Mouse (Mus musculus) forebrain, postnatal 0 days (tissue): ENCODE data around the gene Cdip1. TPM values are rescaled to one million over a fixed set of nuclear protein-coding genes. Genes with fewer than 3 reads are reported as not detected.

Source experiments
- ATAC-seq: fragments of 200-750 bp; cut with Nextera tagmentation; 2 replicates; pipeline ENCODE4 v1.8.0; 2017; ENCODE audit warnings: mild to moderate bottlenecking, moderate library complexity
- DNase-seq: peaks from one replicate; pipeline ENCODE4 v3.0.0-alpha.2; 2015
- H3K27ac ChIP-seq: fragments of 300-500 bp; sonication (generic); 2 replicates; pipeline ENCODE4 v1.5.1; 2014; ENCODE audit warnings: low read depth, mild to moderate bottlenecking, antibody characterized with exemption, low read length, moderate library complexity, mixed read lengths
- H3K27me3 ChIP-seq: fragments of 300-500 bp; sonication (generic); 2 replicates; pipeline ENCODE4 v1.6.1; 2014; ENCODE audit warnings: mild to moderate bottlenecking, low read length, mixed read lengths; ENCODE audit not compliant: insufficient read depth
- H3K36me3 ChIP-seq: fragments of 300-500 bp; sonication (generic); 2 replicates; pipeline ENCODE4 v1.6.1; 2014; ENCODE audit warnings: mild to moderate bottlenecking, moderate library complexity; ENCODE audit not compliant: insufficient read depth
- H3K4me1 ChIP-seq: fragments of 300-500 bp; sonication (generic); 2 replicates; pipeline ENCODE4 v1.6.1; 2014; ENCODE audit warnings: antibody characterized with exemption; ENCODE audit not compliant: insufficient read depth
- H3K4me2 ChIP-seq: fragments of 300-500 bp; sonication (generic); 2 replicates; pipeline ENCODE4 v1.6.1; 2014; ENCODE audit warnings: low read depth, mild to moderate bottlenecking, moderate library complexity
- H3K4me3 ChIP-seq: fragments of 300-500 bp; sonication (generic); 2 replicates; pipeline ENCODE4 v1.5.1; 2014; ENCODE audit warnings: low read depth, low read length, mixed read lengths
- H3K9ac ChIP-seq: fragments of 300-500 bp; sonication (generic); 2 replicates; pipeline ENCODE4 v1.6.1; 2014; ENCODE audit warnings: mild to moderate bottlenecking
- H3K9me3 ChIP-seq: fragments of 300-500 bp; sonication (generic); 2 replicates; pipeline ENCODE4 v1.6.1; 2016; ENCODE audit warnings: low read length
- CTCF ChIP-seq: sonication (generic); IDR thresholded peaks from 2 replicates; pipeline ENCODE4 v1.5.1; 2016; ENCODE audit warnings: antibody characterized with exemption, control low read depth, low read depth
- WGBS: fragments of 180-500 bp; shearing (Covaris S2); extraction: QIAGEN DNeasy Blood & Tissue Kit; methylation state at CpG from one replicate; pipeline ENCODE4 v1.1.7; 2014; 5-methylcytosine and 5-hydroxymethylcytosine counted together
- polyA plus RNA-seq: library from polyadenylated mRNA; unstranded; fragments of >200 nt; fragmentation: Nextera tagmentation; extraction: Ambion mirVana; gene quantifications from 2 replicates; pipeline ENCODE4 v1.2.1, GENCODE M21; 2015
- total RNA-seq: library from RNA; depleted of rRNA; stranded (reverse); fragments of >200 nt; gene quantifications from 2 replicates; pipeline ENCODE4 v1.2.3, GENCODE M21; 2014

Gene Cdip1
- total and polyA plus RNA-seq, 2 experiments from 2014 or later = 99.0 to 115 TPM

GRCm38 (mm10) chr16:4788176-4788575 lies 1.9 kb downstream of the Cdip1 start:
- no peak for TF ChIP-seq CTCF
- H3K9ac ChIP-seq = no peak overlapping the region
- no peak overlapping the region for H3K4me3 ChIP-seq
- H3K9me3 ChIP-seq = no peaks in the 10 kb centered on the region
- H3K27ac ChIP-seq = no peak overlapping the region
- H3K27me3 ChIP-seq = no peaks in the 10 kb centered on the region
- H3K36me3 ChIP-seq = no peaks in the 10 kb centered on the region
- no peak for DNase-seq
- peaks cover 18% of the 10 kb centered on the region for H3K4me1 ChIP-seq
- peak overlapping the region; percentile 77; the same call in 1 of the 2 replicates for H3K4me2 ChIP-seq
- no peak for ATAC-seq

GRCm38 (mm10) chr16:4785706-4786105 lies 4.4 kb downstream of the Cdip1 start:
- Histone ChIP-seq H3K27me3 (no peaks in the 10 kb centered on the region), H3K27ac (no peak overlapping the region), H3K4me1 (peaks cover 23% of the 10 kb centered on the region), H3K4me3 (no peak overlapping the region), H3K9ac (no peak overlapping the region), H3K9me3 (no peaks in the 10 kb centered on the region), H3K4me2 (no peak overlapping the region), H3K36me3 (no peaks in the 10 kb centered on the region)
- 38% methylated on average over 4 of the region's 4 CpGs for WGBS
- DNase-seq = no peak
- ATAC-seq = no peak
- TF ChIP-seq CTCF = no peak

GRCm38 (mm10) chr16:4782515-4782914 lies 7.6 kb downstream of the Cdip1 start:
- H3K27me3 ChIP-seq = no peaks in the 10 kb centered on the region
- no peak overlapping the region for H3K4me3 ChIP-seq
- peaks cover 15% of the 10 kb centered on the region for H3K4me1 ChIP-seq
- H3K36me3 ChIP-seq = no peaks in the 10 kb centered on the region
- no peak for DNase-seq
- H3K9ac ChIP-seq = no peak overlapping the region
- H3K4me2 ChIP-seq = no peak overlapping the region
- H3K27ac ChIP-seq = no peak overlapping the region
- no peak for TF ChIP-seq CTCF
- H3K9me3 ChIP-seq = no peaks in the 10 kb centered on the region
- no peak for ATAC-seq

DNA sequence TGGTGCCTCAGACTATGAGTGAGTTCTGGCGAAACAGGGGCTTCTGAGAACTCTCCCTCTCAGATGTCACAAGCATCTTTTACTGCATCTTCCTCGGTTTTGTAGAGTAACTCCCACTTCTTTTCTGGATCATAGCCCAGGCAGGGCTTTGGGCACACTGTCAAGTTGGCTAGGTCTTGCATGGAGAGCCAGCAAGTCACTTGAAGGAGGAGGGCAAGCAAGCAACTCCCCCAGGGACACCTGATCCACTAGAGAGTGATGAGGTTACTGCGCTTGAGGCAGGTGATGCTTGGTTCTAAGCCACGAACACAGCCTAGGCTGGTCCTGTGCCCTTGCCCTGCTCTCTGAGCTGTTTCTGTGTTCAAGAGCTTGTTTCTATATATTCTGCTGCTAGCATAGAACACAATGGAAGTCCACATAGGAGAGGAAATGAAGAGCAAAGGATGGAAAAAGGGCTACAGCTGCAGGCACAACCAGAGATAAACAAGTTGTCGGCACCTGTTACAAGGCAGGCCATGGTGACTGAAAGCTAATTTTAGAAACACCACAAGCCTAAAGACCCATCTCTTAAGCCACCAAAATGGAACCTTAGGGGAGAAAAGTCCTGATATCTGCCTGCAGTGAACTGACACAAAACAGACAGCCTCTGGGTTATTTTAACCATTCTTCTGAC lies 8.4 kb downstream of the Cdip1 start:
- Histone ChIP-seq H3K9ac (no peak overlapping the region), H3K27ac (peak overlapping the region; percentile 21; the same call in 1 of the 2 replicates), H3K36me3 (no peaks in the 10 kb centered on the region), H3K9me3 (no peaks in the 10 kb centered on the region), H3K4me1 (peaks cover 10% of the 10 kb centered on the region), H3K27me3 (no peaks in the 10 kb centered on the region), H3K4me3 (no peak overlapping the region), H3K4me2 (no peak overlapping the region)
- DNase-seq (peak; percentile 52), ATAC-seq (no peak)
- 64% methylated on average over 5 of the region's 5 CpGs for WGBS
- TF ChIP-seq CTCF = no peak

- ATAC-seq (no peak), DNase-seq (no peak)
- Histone ChIP-seq H3K4me2 (no peak overlapping the region), H3K27ac (no peak overlapping the region), H3K4me1 (peaks cover 5% of the 10 kb centered on the region; the same call in 1 of the 2 replicates), H3K9ac (no peak overlapping the region), H3K36me3 (no peaks in the 10 kb centered on the region), H3K27me3 (no peaks in the 10 kb centered on the region), H3K4me3 (no peak overlapping the region), H3K9me3 (no peaks in the 10 kb centered on the region)
- WGBS = 84% methylated on average over 4 of the region's 4 CpGs
- no peak for TF ChIP-seq CTCF
Measured at GRCm38 (mm10) chr16:4778940-4779339, 11.2 kb downstream of the Cdip1 start.

GRCm38 (mm10) chr16:4777905-4778609 lies 12.0 kb downstream of the Cdip1 start:
- no peak for DNase-seq
- no peak for TF ChIP-seq CTCF
- no peak overlapping the region for H3K9ac ChIP-seq
- no peak overlapping the region for H3K27ac ChIP-seq
- H3K36me3 ChIP-seq = no peaks in the 10 kb centered on the region
- H3K4me2 ChIP-seq = no peak overlapping the region
- WGBS = 97% methylated on average over 4 of the region's 4 CpGs
- no peak; the same call in 1 of the 2 replicates for ATAC-seq
- no peaks in the 10 kb centered on the region for H3K27me3 ChIP-seq
- H3K9me3 ChIP-seq = no peaks in the 10 kb centered on the region
- H3K4me1 ChIP-seq = peaks cover 8% of the 10 kb centered on the region; the same call in 1 of the 2 replicates
- H3K4me3 ChIP-seq = no peak overlapping the region

DNA sequence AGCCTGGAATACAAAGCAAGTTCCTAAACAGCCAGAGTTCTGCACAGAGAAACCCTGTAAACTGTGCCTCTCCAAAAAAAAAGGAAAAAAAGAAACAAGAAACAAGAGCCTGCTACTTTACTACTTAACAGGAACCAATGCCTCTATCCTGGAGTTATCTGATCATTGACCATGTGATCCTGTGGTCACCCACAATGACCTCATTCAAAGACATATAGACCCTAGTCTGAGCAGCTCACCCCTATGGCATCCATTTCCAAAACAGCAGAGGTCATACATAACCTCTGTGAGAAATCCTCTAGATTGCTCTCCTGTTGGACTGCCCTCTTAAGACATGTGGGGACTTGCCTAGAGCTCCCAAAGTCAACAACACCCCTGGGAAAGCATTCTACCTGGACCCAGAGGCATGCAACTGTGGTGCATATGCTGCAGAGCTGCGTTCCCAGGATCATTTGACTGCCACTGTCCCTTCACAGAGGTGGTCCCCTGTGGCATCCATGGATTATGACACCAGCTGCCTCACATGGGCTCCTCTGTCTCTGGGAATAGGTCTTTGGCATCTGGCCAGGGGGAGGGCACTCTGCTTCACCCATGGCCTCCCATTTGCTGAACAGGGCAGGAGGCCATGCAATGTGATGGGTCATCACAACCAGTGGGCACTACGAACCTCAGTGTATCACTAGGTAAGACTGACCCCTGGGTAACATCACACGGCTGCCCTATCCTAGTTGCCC lies 12.8 kb downstream of the Cdip1 start:
- Histone ChIP-seq H3K27ac (no peak overlapping the region), H3K27me3 (no peaks in the 10 kb centered on the region), H3K4me3 (no peak overlapping the region), H3K9me3 (no peaks in the 10 kb centered on the region), H3K36me3 (no peaks in the 10 kb centered on the region), H3K4me1 (peaks cover 8% of the 10 kb centered on the region; the same call in 1 of the 2 replicates), H3K4me2 (no peak overlapping the region), H3K9ac (no peak overlapping the region)
- DNase-seq = no peak
- no peak for TF ChIP-seq CTCF
- WGBS = 93% methylated on average over 3 of the region's 3 CpGs
- no peak for ATAC-seq
